Mouse (Mus musculus) T-helper 2 cell (primary cell): Measurements from ENCODE around the gene Calhm2.
"Not testable (repeated sequence)": the region's sequence is repeated elsewhere in the genome, so short reads cannot be mapped to it uniquely, and the experiment has no call there.

Experiments used
- in situ Hi-C: fragments of 300-600 bp; cut with MboI, MseI; formaldehyde crosslinking; loops from one replicate; pipeline ENCODE4 v1.15.1; 2025; ENCODE audit warnings: high pct_unique_total_duplicates

The Calhm2 gene

GRCm38 (mm10) chr19:47151332-47152061, 13.4 kb upstream of the Calhm2 start:
- in situ Hi-C loops = no loop called here

- in situ Hi-C loops = no loop called here
Measured at GRCm38 (mm10) chr19:47149854-47150253, 11.8 kb upstream of the Calhm2 start.

- in situ Hi-C loops = no loop called here
Measured at GRCm38 (mm10) chr19:47148267-47148847, 10.3 kb upstream of the Calhm2 start.

GRCm38 (mm10) chr19:47144154-47144553, 6.1 kb upstream of the Calhm2 start, which contains the start of gene Calhm1:
Gene Calhm1, minus strand, starts transcription at chr19:47144254.
- in situ Hi-C loops = no loop called here

GRCm38 (mm10) chr19:47142438-47142837, 4.3 kb upstream of the Calhm2 start:
- in situ Hi-C loops = no loop called here

GRCm38 (mm10) chr19:47139611-47140010, 1.5 kb upstream of the Calhm2 start:
- in situ Hi-C loops = not testable (repeated sequence)

- in situ Hi-C loops = no loop called here
Measured at GRCm38 (mm10) chr19:47137051-47137581, 978 bp downstream of the Calhm2 start.

- in situ Hi-C loops = no loop called here
Measured at GRCm38 (mm10) chr19:47136170-47136569, 1.9 kb downstream of the Calhm2 start.

- in situ Hi-C loops = no loop called here
Measured at GRCm38 (mm10) chr19:47135568-47135967, 2.5 kb downstream of the Calhm2 start.

GRCm38 (mm10) chr19:47133161-47133560, 4.9 kb downstream of the Calhm2 start:
- in situ Hi-C loops = no loop called here

GRCm38 (mm10) chr19:47130551-47131125, 7.5 kb downstream of the Calhm2 start:
- in situ Hi-C loops = no loop called here

GRCm38 (mm10) chr19:47128835-47129234, 9.3 kb downstream of the Calhm2 start:
- in situ Hi-C loops = loop anchor here (5.0 kb wide), 1 partner anchor 38 kb away; no protein-coding TSS in a partner anchor

- in situ Hi-C loops = loop anchor here (5.0 kb wide), 1 partner anchor 39 kb away; no protein-coding TSS in a partner anchor
Measured at GRCm38 (mm10) chr19:47128164-47128563, 9.9 kb downstream of the Calhm2 start.

GRCm38 (mm10) chr19:47122802-47123201, 15.3 kb downstream of the Calhm2 start:
- in situ Hi-C loops = no loop called here

- in situ Hi-C loops = no loop called here
Measured at GRCm38 (mm10) chr19:47121054-47121453, 17.0 kb downstream of the Calhm2 start.

- in situ Hi-C loops = no loop called here
Measured at GRCm38 (mm10) chr19:47118634-47119033, 19.5 kb downstream of the Calhm2 start.

- in situ Hi-C loops = no loop called here
Measured at GRCm38 (mm10) chr19:47104641-47105271, 33.3 kb downstream of the Calhm2 start.

- in situ Hi-C loops = no loop called here
Measured at GRCm38 (mm10) chr19:47101080-47101479, 37.0 kb downstream of the Calhm2 start.

- in situ Hi-C loops = no loop called here
Measured at GRCm38 (mm10) chr19:47090550-47091156, 47.4 kb downstream of the Calhm2 start, which contains the start of the genes Usmg5 and Pdcd11. Gene Usmg5, minus strand, starts transcription at chr19:47090647. Gene Pdcd11, plus strand, starts transcription at chr19:47090768.

GRCm38 (mm10) chr19:47089718-47090525, 48.2 kb downstream of the Calhm2 start:
- in situ Hi-C loops = no loop called here

- in situ Hi-C loops = no loop called here
Measured at GRCm38 (mm10) chr19:47088226-47088625, 49.9 kb downstream of the Calhm2 start.
